ENCODE assay signal across 9 mouse cellular contexts in genomic region chr3:124274928-124275609, GRCm38 (mm10). TPM values are rescaled to one million over a fixed set of nuclear protein-coding genes. Genes with fewer than 3 reads are reported as not detected.
DNase-seq lines count a peak whose midpoint lies in the region; ATAC-seq lines count a peak whose summit lies in the region.
"Not testable (repeated sequence)": the region's sequence is repeated elsewhere in the genome, so short reads cannot be mapped to it uniquely, and the experiment has no call there.
"Had no signal": no experiment of that assay in that cellular context is flagged by ENCODE, and none has a peak within 500 bp of the region (broad histone marks: within the 10 kb centered on the region; RNA-seq: fewer than 3 reads in every experiment).

No protein-coding gene starts in this region.

- intact Hi-C loops in left cerebral cortex, postnatal 36 days (cut with DNase I) = loop anchor here (1.0 to 5.0 kb wide), 3 partner anchors 312 to 759 kb away; partner anchors contain the start of gene Ndst3

- DNase-seq in MEL-GATA-1-ER (ENCODE audit: extremely low read depth, low read depth) = peak; percentile 22
- DNase-seq in cerebellum, adult 11-12 months = peak; percentile 55
- peak; percentile 3 for DNase-seq in fibroblast of lung, adult 2 months (ENCODE audit: low read depth)
- peak; percentile 23 to 48 for DNase-seq in left cerebral cortex, postnatal 36 days (ENCODE audit: low spot score in 2 of 2)
- peak; percentile 4 for DNase-seq in skeletal muscle tissue, adult 2 months (ENCODE audit: low read depth, low spot score)

- 10% methylated on average over 13 of the region's 13 CpGs for WGBS in heart, embryonic 15.5 days
- 13% methylated on average over 13 of the region's 13 CpGs for WGBS in kidney, embryonic 15.5 days
- WGBS in midbrain, embryonic 16.5 days = 4% methylated on average over 13 of the region's 13 CpGs

- 0 out of 2 replicates have a peak overlapping the region, but pooled peaks have one; percentile 30 for H3K4me2 ChIP-seq in heart, embryonic 15.5 days
- H3K4me2 ChIP-seq in kidney, embryonic 15.5 days = peak overlapping the region; percentile 32; the same call in 1 of the 2 replicates
- H3K4me2 ChIP-seq in midbrain, embryonic 16.5 days (ENCODE audit: low read length) = peak overlapping the region; percentile 41; the same call in 1 of the 2 replicates

- not testable (repeated sequence) for H3K4me1 ChIP-seq in heart, embryonic 15.5 days (replicated peaks); kidney, embryonic 15.5 days; midbrain, embryonic 16.5 days (ENCODE audit: control insufficient read depth, insufficient read depth, low read length)

- not testable (repeated sequence) for H3K27ac ChIP-seq in heart, embryonic 15.5 days; kidney, embryonic 15.5 days; midbrain, embryonic 16.5 days (ENCODE audit: low read length)

- not testable (repeated sequence) for H3K9me3 ChIP-seq in heart, embryonic 15.5 days (replicated peaks); kidney, embryonic 15.5 days (replicated peaks); midbrain, embryonic 16.5 days (replicated peaks; ENCODE audit: control insufficient read depth, low read length, poor library complexity, severe bottlenecking)

- not testable (repeated sequence) for ATAC-seq in heart, embryonic 15.5 days (replicated peaks; ENCODE audit: insufficient number of reproducible peaks, insufficient read depth, low FRiP score, low read depth); kidney, embryonic 15.5 days (replicated peaks; ENCODE audit: low FRiP score)
- peak; percentile 55; the same call in 1 of the 2 replicates for ATAC-seq in midbrain, embryonic 16.5 days

- H3K4me3 ChIP-seq in heart, embryonic 15.5 days; kidney, embryonic 15.5 days (replicated peaks): not testable (repeated sequence)
- peak overlapping the region; percentile 13; the same call in 1 of the 2 replicates for H3K4me3 ChIP-seq in midbrain, embryonic 16.5 days (ENCODE audit: low read depth, low read length)

- H3K9ac ChIP-seq in heart, embryonic 15.5 days; kidney, embryonic 15.5 days; midbrain, embryonic 16.5 days (ENCODE audit: low read depth, low read length): not testable (repeated sequence)

- not testable (repeated sequence) for H3K27me3 ChIP-seq in heart, embryonic 15.5 days; kidney, embryonic 15.5 days; midbrain, embryonic 16.5 days (ENCODE audit: control insufficient read depth, insufficient read depth, low read depth, low read length)

- not testable (repeated sequence) for H3K36me3 ChIP-seq in heart, embryonic 15.5 days; kidney, embryonic 15.5 days; midbrain, embryonic 16.5 days (ENCODE audit: control insufficient read depth, insufficient read depth, low read length)

RNA-seq across cellular contexts. Expression of gene Tram1l1, which starts 45.6 kb away (rescaled TPM):
- 2.7 and 3.1 TPM in 2 replicates for polyA plus RNA-seq in heart, embryonic 15.5 days (2015; fragmentation: Nextera tagmentation; extraction: Ambion mirVana)
- polyA plus RNA-seq in kidney, embryonic 15.5 days (2015; fragmentation: Nextera tagmentation; extraction: Ambion mirVana) = 7.4 and 8.1 TPM in 2 replicates
- total RNA-seq in left cerebral cortex, postnatal 36 days (2021) = 10 to 100 TPM; 17.6 to 17.7 TPM
- polyA plus RNA-seq in midbrain, embryonic 16.5 days (2015; fragmentation: Nextera tagmentation; extraction: Ambion mirVana) = 56.9 and 59.2 TPM in 2 replicates
- polyA plus RNA-seq: macrophage had no signal

Comparison
In these comparisons a context has a peak if more than half of its experiments do, and no peak if none do; other contexts are left out.
1. DNase-seq: peak in every context shown above with its lines; median percentile 55 in cerebellum, adult 11-12 months; 36 in left cerebral cortex, postnatal 36 days; 22 in MEL-GATA-1-ER; 4 in skeletal muscle tissue, adult 2 months; 3 in fibroblast of lung, adult 2 months.